Mouse (Mus musculus): ENCODE results near the gene Tlx2.

Tlx2 gene

GRCm38 (mm10) chr6:83054074-83054851 is 15.8 kb downstream of the Tlx2 start, which contains the start of gene Aup1:
Gene Aup1 (plus strand): TSS chr6:83054521.
- DNase-seq = peak; percentile 96

GRCm38 (mm10) chr6:83053136-83053960 is 16.7 kb downstream of the Tlx2 start:
- peak; percentile 22 for DNase-seq

GRCm38 (mm10) chr6:83049367-83049766 is 20.7 kb downstream of the Tlx2 start:
- DNase-seq = no peak

- no peak for DNase-seq
Measured at GRCm38 (mm10) chr6:83044742-83045141, 25.4 kb downstream of the Tlx2 start.

- DNase-seq = no peak
Measured at GRCm38 (mm10) chr6:83043993-83044392, 26.1 kb downstream of the Tlx2 start.

GRCm38 (mm10) chr6:83043561-83043960 is 26.5 kb downstream of the Tlx2 start:
- DNase-seq = no peak

- DNase-seq = no peak
Measured at GRCm38 (mm10) chr6:83040601-83041000, 29.5 kb downstream of the Tlx2 start.

- peak; percentile 94 for DNase-seq
Measured at GRCm38 (mm10) chr6:83038496-83039012, 31.5 kb downstream of the Tlx2 start.

GRCm38 (mm10) chr6:83037188-83037587 is 32.9 kb downstream of the Tlx2 start:
- DNase-seq = no peak

- no peak for DNase-seq
Measured at GRCm38 (mm10) chr6:83034463-83035055, 35.5 kb downstream of the Tlx2 start.

- DNase-seq = peak; percentile 77
Measured at GRCm38 (mm10) chr6:83033249-83034185, 36.6 kb downstream of the Tlx2 start, which contains the start of the genes Dok1 and Loxl3. Gene Dok1 (minus strand): TSS chr6:83033471. Gene Loxl3 (plus strand): TSS chr6:83034173.

GRCm38 (mm10) chr6:83032769-83033191 is 37.3 kb downstream of the Tlx2 start:
- DNase-seq = peak; percentile 59

- no peak for DNase-seq
Measured at GRCm38 (mm10) chr6:83031921-83032590, 38.0 kb downstream of the Tlx2 start.

- DNase-seq = no peak
Measured at GRCm38 (mm10) chr6:83031111-83031510, 39.0 kb downstream of the Tlx2 start.

- no peak for DNase-seq
Measured at GRCm38 (mm10) chr6:83029777-83030176, 40.3 kb downstream of the Tlx2 start.

- no peak for DNase-seq
Measured at GRCm38 (mm10) chr6:83027706-83028105, 42.4 kb downstream of the Tlx2 start.

- no peak for DNase-seq
Measured at GRCm38 (mm10) chr6:83027293-83027692, 42.8 kb downstream of the Tlx2 start.

GRCm38 (mm10) chr6:83025221-83025620 is 44.9 kb downstream of the Tlx2 start:
- DNase-seq = no peak

GRCm38 (mm10) chr6:83024421-83024820 is 45.7 kb downstream of the Tlx2 start:
- DNase-seq = no peak

GRCm38 (mm10) chr6:83023786-83024185 is 46.3 kb downstream of the Tlx2 start:
- DNase-seq = no peak

GRCm38 (mm10) chr6:83023008-83023407 is 47.1 kb downstream of the Tlx2 start:
- no peak for DNase-seq
